Mouse (Mus musculus): ENCODE results near the gene Nell2.

DNA sequence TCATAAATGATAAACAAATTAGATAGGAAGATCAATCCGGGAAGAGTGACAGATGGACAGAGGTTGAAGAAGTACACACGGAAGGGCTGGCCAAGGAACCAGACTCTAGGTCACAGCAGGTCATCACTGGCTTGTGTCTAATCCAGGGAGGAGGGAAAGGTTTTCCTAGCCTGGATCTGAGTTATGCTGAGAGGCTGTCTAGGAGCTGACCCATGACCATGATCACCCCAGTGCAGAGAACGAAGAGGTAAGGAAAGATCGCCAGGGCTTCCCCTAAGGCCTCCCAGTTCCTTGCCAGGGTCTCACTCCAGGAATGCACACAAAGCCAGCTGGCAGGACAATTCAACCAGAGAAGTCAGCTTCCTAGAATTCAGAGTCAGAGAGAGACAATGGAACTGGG is 139.4 kb downstream of the Nell2 start:
- no peak for TF ChIP-seq CHD1 (IDR thresholded peaks at IDR 0.05; ENCODE audit: low read depth, low read length)
- no peak for TF ChIP-seq POLR2A (IDR thresholded peaks at IDR 0.05; ENCODE audit: low read depth, low read length)
- no peak for TF ChIP-seq E2F4 (IDR thresholded peaks at IDR 0.05; ENCODE audit: insufficient replicate concordance, low read depth, low read length)
- no peak for TF ChIP-seq CTCF (conservative IDR thresholded peaks at IDR 0.05 in 1 of 2, IDR thresholded peaks at IDR 0.05 in 1 of 2; ENCODE audit: low read depth in 2 of 2, low read length in 2 of 2)

Measured in CH12.LX (cell line).